Mouse (Mus musculus) lung, postnatal 0 days (tissue): ENCODE measurements around the gene Aqp11. TPM values are rescaled to one million over a fixed set of nuclear protein-coding genes. Genes with fewer than 3 reads are reported as not detected.

Experiments used
- ATAC-seq: fragments of 200-750 bp; cut with Nextera tagmentation; 2 replicates; pipeline ENCODE4 v1.8.0; 2017; ENCODE audit warnings: moderate library complexity
- DNase-seq: peaks from one replicate; pipeline ENCODE4 v3.0.0-alpha.2; 2016; ENCODE audit warnings: low spot score
- H3K27ac ChIP-seq: fragments of 300-500 bp; sonication (generic); 2 replicates; pipeline ENCODE4 v1.5.1; 2014; ENCODE audit warnings: antibody characterized with exemption, mild to moderate bottlenecking, low read length, mixed read lengths
- H3K27me3 ChIP-seq: fragments of 300-500 bp; sonication (generic); replicated peaks from 2 replicates; pipeline ENCODE4 v1.6.1; 2014; ENCODE audit warnings: low read length, mixed read lengths; ENCODE audit not compliant: insufficient read depth
- H3K36me3 ChIP-seq: fragments of 300-500 bp; sonication (generic); 2 replicates; pipeline ENCODE4 v1.6.1; 2014; ENCODE audit warnings: low read length, mixed read lengths; ENCODE audit not compliant: insufficient read depth
- H3K4me1 ChIP-seq: fragments of 300-500 bp; sonication (generic); 2 replicates; pipeline ENCODE4 v1.6.1; 2014; ENCODE audit warnings: antibody characterized with exemption, low read depth, low read length, mixed read lengths; ENCODE audit not compliant: insufficient read depth
- H3K4me2 ChIP-seq: fragments of 300-500 bp; sonication (generic); replicated peaks from 2 replicates; pipeline ENCODE4 v1.6.1; 2014; ENCODE audit warnings: low read depth, mild to moderate bottlenecking, low read length, moderate library complexity, mixed read lengths
- H3K4me3 ChIP-seq: fragments of 300-500 bp; sonication (generic); 2 replicates; pipeline ENCODE4 v1.5.1; 2014; ENCODE audit warnings: low read depth, low read length
- H3K9ac ChIP-seq: fragments of 300-500 bp; sonication (generic); replicated peaks from 2 replicates; pipeline ENCODE4 v1.6.1; 2014; ENCODE audit warnings: low read depth, mild to moderate bottlenecking
- H3K9me3 ChIP-seq: fragments of 300-500 bp; sonication (generic); 2 replicates; pipeline ENCODE4 v1.6.1; 2016; ENCODE audit warnings: low read length, mixed read lengths
- CTCF ChIP-seq: IDR thresholded peaks from 2 replicates; pipeline ENCODE4 v1.5.1; 2016; ENCODE audit warnings: antibody characterized with exemption, mild to moderate bottlenecking
- EP300 ChIP-seq: IDR thresholded peaks from 2 replicates; pipeline ENCODE4 v1.6.1; 2016; ENCODE audit warnings: antibody characterized with exemption, mild to moderate bottlenecking, control low read depth
- WGBS: fragments of 180-500 bp; shearing (Covaris S2); extraction: QIAGEN DNeasy Blood & Tissue Kit; methylation state at CpG from one replicate; pipeline ENCODE4 v1.1.7; 2014; 5-methylcytosine and 5-hydroxymethylcytosine counted together
- polyA plus RNA-seq: library from polyadenylated mRNA; unstranded; fragments of >200 nt; fragmentation: Nextera tagmentation; extraction: Ambion mirVana; gene quantifications from 2 replicates; pipeline ENCODE4 v1.2.1, GENCODE M21; 2015

Gene Aqp11
- polyA plus RNA-seq, 1 experiment from 2014 or later, result 4.2 TPM

DNA sequence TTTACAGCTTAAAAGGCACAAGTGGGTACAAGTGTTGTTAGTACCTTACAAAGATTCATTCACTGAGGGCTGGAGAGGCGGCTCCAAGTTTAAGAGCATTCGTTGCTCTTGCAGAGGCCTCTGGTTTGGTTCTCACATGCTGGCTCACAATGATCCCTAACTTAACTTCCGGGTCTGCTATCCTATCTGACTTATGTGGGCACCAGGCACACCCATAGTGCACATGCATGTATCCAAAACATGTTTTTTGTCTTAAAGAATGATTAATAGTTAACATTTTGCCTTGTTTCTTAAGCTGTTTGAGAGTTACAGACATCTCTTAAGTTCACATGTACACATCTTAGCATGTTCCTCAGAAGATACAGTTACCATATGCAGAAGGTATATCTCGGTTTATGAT, 37.9 kb downstream of the Aqp11 start:
- DNase-seq (no peak), ATAC-seq (no peak)
- 81% methylated on average over 4 of the region's 4 CpGs for WGBS
- Histone ChIP-seq H3K27ac (no peak overlapping the region), H3K9me3 (no peaks in the 10 kb centered on the region), H3K4me1 (peaks cover 3% of the 10 kb centered on the region; the same call in 1 of the 2 replicates), H3K27me3 (no peaks in the 10 kb centered on the region), H3K36me3 (no peaks in the 10 kb centered on the region), H3K4me3 (no peak overlapping the region), H3K4me2 (no peak overlapping the region), H3K9ac (no peak overlapping the region)
- TF ChIP-seq CTCF, result no peak
- TF ChIP-seq EP300, result no peak

GRCm38 (mm10) chr7:97696506-97697254, 41.4 kb downstream of the Aqp11 start, which contains the start of gene Clns1a:
Gene Clns1a, plus strand, starts transcription at chr7:97696634.
- Histone ChIP-seq H3K9me3 (no peaks in the 10 kb centered on the region), H3K4me3 (peak within 1 kb of the TSS; percentile 79), H3K4me2 (peak within 1 kb of the TSS; percentile 75), H3K9ac (peak within 1 kb of the TSS; percentile 75), H3K4me1 (peaks cover 3% of the 10 kb centered on the region; the same call in 1 of the 2 replicates), H3K36me3 (no peaks in the 10 kb centered on the region), H3K27me3 (no peaks in the 10 kb centered on the region), H3K27ac (peak within 1 kb of the TSS; percentile 47)
- TF ChIP-seq CTCF (no peak), EP300 (no peak)
- ATAC-seq, result peak; percentile 99
- DNase-seq, result peak; percentile 94
- WGBS, result under 1% methylated on average over 63 of the region's 63 CpGs

DNA sequence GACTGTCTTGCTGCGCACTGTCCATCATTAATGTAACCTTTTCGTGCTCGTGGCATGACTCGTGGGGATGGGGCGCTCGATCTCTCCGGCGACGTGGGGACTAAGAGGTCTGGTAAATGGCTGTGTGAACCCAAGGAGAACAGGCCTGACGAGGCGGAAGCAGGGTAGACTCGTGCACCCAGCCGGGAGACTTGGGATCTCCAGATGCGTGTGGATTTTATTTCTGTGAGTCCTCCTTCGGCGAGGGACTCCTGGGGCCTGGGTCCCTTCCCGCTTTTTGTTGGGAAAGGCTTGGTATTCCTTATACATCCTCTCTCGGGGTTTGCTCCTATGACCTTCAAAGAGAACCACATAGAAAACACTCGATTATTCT, 42.0 kb downstream of the Aqp11 start:
- 35% methylated on average over 19 of the region's 19 CpGs for WGBS
- TF ChIP-seq CTCF (no peak), EP300 (no peak)
- Histone ChIP-seq H3K9ac (peak overlapping the region; percentile 75), H3K4me2 (peak overlapping the region; percentile 75), H3K27me3 (no peaks in the 10 kb centered on the region), H3K4me3 (peak overlapping the region; percentile 79), H3K9me3 (no peaks in the 10 kb centered on the region), H3K36me3 (no peaks in the 10 kb centered on the region), H3K4me1 (peaks cover 3% of the 10 kb centered on the region; the same call in 1 of the 2 replicates), H3K27ac (peak overlapping the region; percentile 47; the same call in 1 of the 2 replicates)
- ATAC-seq (peak; percentile 48), DNase-seq (no peak)

- Histone ChIP-seq H3K9me3 (no peaks in the 10 kb centered on the region), H3K36me3 (no peaks in the 10 kb centered on the region), H3K4me1 (peaks cover 3% of the 10 kb centered on the region; the same call in 1 of the 2 replicates), H3K4me2 (no peak overlapping the region), H3K4me3 (no peak overlapping the region), H3K9ac (no peak overlapping the region), H3K27me3 (no peaks in the 10 kb centered on the region), H3K27ac (no peak overlapping the region)
- no peak for ATAC-seq
- 98% methylated on average over 1 of the region's 1 CpGs for WGBS
- TF ChIP-seq CTCF (no peak), EP300 (no peak)
- DNase-seq, result no peak
These were observed 42.6 kb downstream of the Aqp11 start for GRCm38 (mm10) chr7:97695441-97695840.

- peak; percentile 25 for DNase-seq
- WGBS, result 70% methylated on average over 2 of the region's 2 CpGs
- TF ChIP-seq EP300, result no peak
- TF ChIP-seq CTCF, result no peak
- Histone ChIP-seq H3K9me3 (no peaks in the 10 kb centered on the region), H3K27ac (no peak overlapping the region), H3K4me2 (no peak overlapping the region), H3K4me3 (no peak overlapping the region), H3K27me3 (no peaks in the 10 kb centered on the region), H3K4me1 (no peaks in the 10 kb centered on the region), H3K36me3 (peaks cover 5% of the 10 kb centered on the region; the same call in 1 of the 2 replicates), H3K9ac (no peak overlapping the region)
- peak; percentile 28; the same call in 1 of the 2 replicates for ATAC-seq
These were observed 50.3 kb downstream of the Aqp11 start for GRCm38 (mm10) chr7:97687831-97688230.

DNA sequence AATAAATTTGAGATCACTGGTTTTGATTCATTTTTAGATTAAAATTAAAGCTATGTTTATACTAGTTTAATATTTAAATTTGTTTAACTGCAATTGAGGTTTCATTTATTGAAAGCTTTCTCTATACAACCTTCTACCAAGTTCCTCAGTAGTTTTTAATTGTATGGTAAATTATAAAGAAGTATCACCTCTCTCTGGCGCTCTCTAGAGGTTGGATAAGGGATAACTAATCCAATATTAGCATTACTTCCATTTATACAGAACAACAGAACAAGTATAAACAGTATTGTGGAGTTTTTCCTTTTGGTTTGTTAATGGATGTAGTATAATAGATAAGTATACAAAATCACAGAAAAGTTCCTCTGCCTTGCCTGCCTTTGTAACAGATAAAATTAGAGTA, 58.9 kb downstream of the Aqp11 start:
- no peaks in the 10 kb centered on the region for H3K27me3 ChIP-seq
- TF ChIP-seq CTCF, result peak; percentile 58
- no peak for TF ChIP-seq EP300
- H3K4me2 ChIP-seq, result no peak overlapping the region
- no peak overlapping the region for H3K4me3 ChIP-seq
- H3K36me3 ChIP-seq, result peaks cover 18% of the 10 kb centered on the region
- H3K27ac ChIP-seq, result no peak overlapping the region
- no peak overlapping the region for H3K9ac ChIP-seq
- 8% methylated on average over 1 of the region's 1 CpGs for WGBS
- H3K9me3 ChIP-seq, result no peaks in the 10 kb centered on the region
- ATAC-seq (no peak), DNase-seq (peak; percentile 50)
- no peaks in the 10 kb centered on the region for H3K4me1 ChIP-seq

Other genes starting within 250 kb of the Aqp11 start
- gene Aamdc, start 158.8 kb downstream of the Aqp11 start, polyA plus RNA-seq, result 56.1 and 56.3 TPM in 2 replicates
- gene Rsf1, start 158.4 kb downstream of the Aqp11 start, polyA plus RNA-seq, result 16.2 and 17.4 TPM in 2 replicates
- gene Clns1a, start 41.7 kb downstream of the Aqp11 start, polyA plus RNA-seq, result 72.0 and 73.3 TPM in 2 replicates
- gene Pak1, start 50.3 kb upstream of the Aqp11 start, polyA plus RNA-seq, result 6.7 and 6.9 TPM in 2 replicates
- not detected in 2 replicates for gene Gdpd4, start 181.7 kb upstream of the Aqp11 start, polyA plus RNA-seq